Mouse (Mus musculus) brown adipose tissue, adult 24 weeks (tissue): Measurements from ENCODE around the gene Qtrt1. TPM values are rescaled to one million over a fixed set of nuclear protein-coding genes. Genes with fewer than 3 reads are reported as not detected.
A peak's percentile ranks its signal among the peaks of the same experiment; 100 is the strongest.

Experiments used
- H3K27ac ChIP-seq: fragments of 200-500 bp; replicated peaks from 2 replicates; pipeline ENCODE4 v1.5.1; 2012; ENCODE audit warnings: low read depth, mild to moderate bottlenecking, low read length
- H3K4me1 ChIP-seq: fragments of 200-500 bp; 2 replicates; pipeline ENCODE4 v1.6.1; 2012; ENCODE audit warnings: low read length, mixed read lengths; ENCODE audit not compliant: control insufficient read depth, insufficient read depth, insufficient read length
- H3K4me3 ChIP-seq: fragments of 200-500 bp; 2 replicates; pipeline ENCODE4 v1.5.1; 2012; ENCODE audit warnings: low read depth, mild to moderate bottlenecking, low read length, moderate library complexity; ENCODE audit not compliant: insufficient read depth
- polyA plus RNA-seq: library from polyadenylated mRNA; stranded (reverse); fragments of >200 nt; gene quantifications from 2 replicates; pipeline ENCODE4 v1.2.4, GENCODE M21; 2012; ENCODE audit not compliant: missing spikeins, insufficient read depth, insufficient read length

Qtrt1 gene
- polyA plus RNA-seq, 1 experiment = 8.0 TPM

GRCm38 (mm10) chr9:21402764-21403253 is 8.8 kb upstream of the Qtrt1 start:
- Histone ChIP-seq H3K4me1 (no peaks in the 10 kb centered on the region), H3K4me3 (no peak overlapping the region), H3K27ac (no peak overlapping the region)

- Histone ChIP-seq H3K4me1 (no peaks in the 10 kb centered on the region), H3K4me3 (no peak overlapping the region), H3K27ac (no peak overlapping the region)
Measured at GRCm38 (mm10) chr9:21403745-21404144, 7.9 kb upstream of the Qtrt1 start.

- Histone ChIP-seq H3K4me1 (no peaks in the 10 kb centered on the region), H3K27ac (no peak overlapping the region), H3K4me3 (no peak overlapping the region)
Measured at GRCm38 (mm10) chr9:21405525-21405924, 6.1 kb upstream of the Qtrt1 start.

- no peak overlapping the region for H3K4me3 ChIP-seq
- H3K27ac ChIP-seq = no peak overlapping the region
- no peaks in the 10 kb centered on the region for H3K4me1 ChIP-seq
Measured at GRCm38 (mm10) chr9:21407951-21408350, 3.7 kb upstream of the Qtrt1 start.

GRCm38 (mm10) chr9:21408624-21409023 is 3.0 kb upstream of the Qtrt1 start:
- H3K4me1 ChIP-seq = no peaks in the 10 kb centered on the region
- H3K27ac ChIP-seq = no peak overlapping the region
- no peak overlapping the region for H3K4me3 ChIP-seq

GRCm38 (mm10) chr9:21409592-21410317 is 1.9 kb upstream of the Qtrt1 start:
- Histone ChIP-seq H3K4me1 (no peaks in the 10 kb centered on the region), H3K4me3 (no peak overlapping the region), H3K27ac (no peak overlapping the region)

- Histone ChIP-seq H3K4me1 (no peaks in the 10 kb centered on the region), H3K27ac (no peak overlapping the region), H3K4me3 (no peak overlapping the region)
Measured at GRCm38 (mm10) chr9:21417866-21418265, 6.2 kb downstream of the Qtrt1 start.

GRCm38 (mm10) chr9:21419646-21420045 is 8.0 kb downstream of the Qtrt1 start:
- Histone ChIP-seq H3K4me1 (no peaks in the 10 kb centered on the region), H3K27ac (no peak overlapping the region), H3K4me3 (no peak overlapping the region)

- Histone ChIP-seq H3K4me3 (peak within 1 kb of the TSS; percentile 95), H3K4me1 (peaks cover 21% of the 10 kb centered on the region), H3K27ac (peak within 1 kb of the TSS; percentile 85)
Measured at GRCm38 (mm10) chr9:21424631-21425555, 13.3 kb downstream of the Qtrt1 start, which contains the start of gene Dnm2. TSS of gene Dnm2 (plus strand) at chr9:21424908.

- peak overlapping the region; percentile 95 for H3K4me3 ChIP-seq
- peaks cover 28% of the 10 kb centered on the region for H3K4me1 ChIP-seq
- H3K27ac ChIP-seq = peak overlapping the region; percentile 30; the same call in 1 of the 2 replicates
Measured at GRCm38 (mm10) chr9:21425556-21425945, 13.9 kb downstream of the Qtrt1 start.

GRCm38 (mm10) chr9:21426013-21426412 is 14.4 kb downstream of the Qtrt1 start:
- Histone ChIP-seq H3K27ac (0 out of 2 replicates have a peak overlapping the region, but pooled peaks have one; percentile 30), H3K4me3 (peak overlapping the region; percentile 95), H3K4me1 (peaks cover 29% of the 10 kb centered on the region)

- H3K4me3 ChIP-seq = no peak overlapping the region
- H3K27ac ChIP-seq = no peak overlapping the region
- peaks cover 31% of the 10 kb centered on the region for H3K4me1 ChIP-seq
Measured at GRCm38 (mm10) chr9:21426525-21426924, 14.9 kb downstream of the Qtrt1 start.

GRCm38 (mm10) chr9:21427773-21428172 is 16.1 kb downstream of the Qtrt1 start:
- peaks cover 32% of the 10 kb centered on the region for H3K4me1 ChIP-seq
- no peak overlapping the region for H3K4me3 ChIP-seq
- no peak overlapping the region for H3K27ac ChIP-seq

GRCm38 (mm10) chr9:21428178-21428577 is 16.5 kb downstream of the Qtrt1 start:
- Histone ChIP-seq H3K4me1 (peaks cover 33% of the 10 kb centered on the region), H3K4me3 (no peak overlapping the region), H3K27ac (no peak overlapping the region)

- H3K27ac ChIP-seq = no peak overlapping the region
- no peak overlapping the region for H3K4me3 ChIP-seq
- H3K4me1 ChIP-seq = peaks cover 44% of the 10 kb centered on the region
Measured at GRCm38 (mm10) chr9:21430724-21431123, 19.1 kb downstream of the Qtrt1 start.
